In the genomic region with DNA sequence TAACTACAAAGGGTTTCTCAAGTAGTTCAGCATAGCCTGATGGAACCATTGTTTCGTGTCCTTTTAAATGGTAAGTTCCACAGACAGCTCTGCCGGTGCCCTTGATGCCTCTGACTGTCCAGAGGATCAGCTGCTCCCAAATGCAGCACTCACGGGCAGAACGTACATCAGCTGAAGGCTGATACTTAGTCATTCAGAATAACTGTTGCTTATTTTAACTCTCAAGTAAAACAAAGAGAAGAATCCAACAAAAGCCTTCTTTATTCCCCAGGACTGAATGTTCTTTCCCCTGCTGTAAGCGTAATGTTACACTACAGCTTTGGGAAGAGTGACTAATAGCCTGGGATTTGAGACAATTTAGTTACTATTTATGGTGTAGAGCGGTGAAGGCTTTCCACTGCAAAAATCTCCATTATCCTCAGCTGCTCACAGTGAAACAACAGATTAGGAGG, we compare ENCODE assay signal across 16 mouse cellular contexts. TPM values are rescaled to one million over a fixed set of nuclear protein-coding genes. Genes with fewer than 3 reads are reported as not detected.
DNase-seq lines count a peak whose midpoint lies in the region; ATAC-seq and TF ChIP-seq lines count a peak whose summit lies in the region.
"Had no signal": no experiment of that assay in that cellular context is flagged by ENCODE, and none has a peak within 500 bp of the region (broad histone marks: within the 10 kb centered on the region; RNA-seq: fewer than 3 reads in every experiment).

No protein-coding gene starts in this region.

- no peaks in the 10 kb centered on the region for H3K27me3 ChIP-seq in Patski
- H3K27me3 ChIP-seq in hindbrain, embryonic 10.5 days (ENCODE audit: insufficient read depth, poor library complexity, severe bottlenecking) = no peaks in the 10 kb centered on the region
- H3K27me3 ChIP-seq: heart, embryonic 12.5 days; hindbrain, embryonic 13.5 days; liver, embryonic 13.5 days; midbrain, embryonic 15.5 days; neural tube, embryonic 13.5 days had no signal

- TF ChIP-seq CTCF in Patski (IDR thresholded peaks at IDR 0.05) = no peak

- in situ Hi-C loops in Patski (cut with MboI; ENCODE audit: low pct_unique_long_range_greater_than_20kb) = no loop called here

- ATAC-seq in Patski = peak; percentile 71
- ATAC-seq: midbrain, embryonic 15.5 days had no signal

- no peaks in the 10 kb centered on the region for H3K9me3 ChIP-seq in hindbrain, embryonic 10.5 days
- H3K9me3 ChIP-seq: heart, embryonic 12.5 days; hindbrain, embryonic 13.5 days; liver, embryonic 13.5 days; midbrain, embryonic 15.5 days; neural tube, embryonic 13.5 days had no signal

- no peak overlapping the region for H3K4me3 ChIP-seq in hindbrain, embryonic 10.5 days
- H3K4me3 ChIP-seq: heart, embryonic 12.5 days; hindbrain, embryonic 13.5 days; liver, embryonic 13.5 days; midbrain, embryonic 15.5 days; neural tube, embryonic 13.5 days had no signal

- POLR2A ChIA-PET in Patski (lab: Charles Lee) = interaction anchor here (1.7 kb wide), 1 partner anchor 11 kb away, joined by 6 read pairs; a partner anchor contains a TSS

- DNase-seq in adrenal gland, adult (ENCODE audit: inconsistent age in 2 of 2, low spot score in 1 of 2) = peak; percentile 46 to 75
- DNase-seq in adrenal gland, postnatal 4 days (ENCODE audit: low spot score in 2 of 2) = no peak
- DNase-seq in left cerebral cortex, adult 11 months (ENCODE audit: low spot score) = peak; percentile 49
- DNase-seq in left cerebral cortex, postnatal 4 days = no peak
- peak; percentile 38 for DNase-seq in Patski (ENCODE audit: low read depth, low spot score)
- peak; percentile 4 for DNase-seq in mesoderm, embryonic 11.5 days (ENCODE audit: low read depth, low spot score)
- DNase-seq in hindbrain, embryonic 10.5 days (ENCODE audit: low spot score) = no peak
- DNase-seq in cerebellum, adult 8-10 months = no peak
- DNase-seq: kidney, adult 2 months; liver, embryonic 13.5 days; lung, postnatal 36 days; right cerebral cortex, postnatal 4 days had no signal

- intact Hi-C loops in left cerebral cortex, postnatal 4 days (cut with DNase I) = no loop called here

- CTCF ChIA-PET in Patski (lab: Charles Lee) = no interaction called here

- WGBS in hindbrain, embryonic 10.5 days = 56% methylated on average over 6 of the region's 6 CpGs

- no peak overlapping the region for H3K27ac ChIP-seq in hindbrain, embryonic 10.5 days
- H3K27ac ChIP-seq: hindbrain, embryonic 13.5 days; liver, embryonic 13.5 days; midbrain, embryonic 15.5 days; neural tube, embryonic 13.5 days had no signal

- no peaks in the 10 kb centered on the region for H3K36me3 ChIP-seq in hindbrain, embryonic 10.5 days
- H3K36me3 ChIP-seq: heart, embryonic 12.5 days; hindbrain, embryonic 13.5 days; liver, embryonic 13.5 days; midbrain, embryonic 15.5 days; neural tube, embryonic 13.5 days had no signal

- H3K4me1 ChIP-seq in hindbrain, embryonic 10.5 days (replicated peaks) = peaks cover 6% of the 10 kb centered on the region; the same call in 1 of the 2 replicates
- H3K4me1 ChIP-seq: hindbrain, embryonic 13.5 days had no signal

RNA-seq across cellular contexts. Expression of a gene that starts 11.4 kb away (rescaled TPM):
- total RNA-seq in adrenal gland, postnatal 4 days (2021) = 10 to 100 TPM; 24.0 to 24.3 TPM
- 10 to 100 TPM; 33.3 to 36.0 TPM for total RNA-seq in left cerebral cortex, postnatal 4 days (2021)
- 32.1 TPM for polyA plus RNA-seq in Patski (2021)
- polyA plus RNA-seq in hindbrain, embryonic 10.5 days (2016; fragmentation: Nextera tagmentation; extraction: Ambion mirVana) = 22.9 and 27.7 TPM in 2 replicates

Comparison
In these comparisons a context has a peak if more than half of its experiments do, and no peak if none do; other contexts are left out.
1. DNase-seq: peak in adrenal gland, adult (2 of 2), left cerebral cortex, adult 11 months (single experiment), Patski (single experiment) and mesoderm, embryonic 11.5 days (single experiment); none in adrenal gland, postnatal 4 days (0 of 2), left cerebral cortex, postnatal 4 days (single experiment), hindbrain, embryonic 10.5 days (single experiment) and cerebellum, adult 8-10 months (single experiment).